8 mouse cellular contexts compared by ENCODE assay signal in the genomic region with DNA sequence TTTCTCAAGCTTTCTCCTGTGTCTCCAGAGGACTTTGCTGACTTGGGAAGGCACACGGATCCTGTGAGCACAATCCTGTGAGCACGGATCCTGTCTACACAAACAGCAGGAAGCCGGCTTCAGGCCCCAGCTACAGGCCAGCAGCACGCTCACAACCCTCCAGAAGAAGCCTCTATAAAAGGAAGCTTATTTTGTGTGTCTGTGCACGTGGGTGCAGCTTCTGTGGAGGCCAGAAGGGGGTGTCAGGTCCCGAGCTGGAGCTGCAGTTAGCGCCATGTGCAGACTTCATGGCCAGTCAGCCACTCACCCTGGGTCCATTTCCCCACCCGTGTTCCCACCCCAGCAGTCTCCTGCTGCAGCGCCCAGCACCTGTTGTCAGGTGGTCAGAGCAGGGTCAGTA. TPM values are rescaled to one million over a fixed set of nuclear protein-coding genes. Genes with fewer than 3 reads are reported as not detected.
A peak's percentile ranks its signal among the peaks of the same experiment; 100 is the strongest.
DNase-seq lines count a peak whose midpoint lies in the region; ATAC-seq and TF ChIP-seq lines count a peak whose summit lies in the region.

No protein-coding gene starts in this region.

- H3K4me2 ChIP-seq in liver, embryonic 13.5 days: no peak overlapping the region
- no peak overlapping the region for H3K4me2 ChIP-seq in liver, embryonic 11.5 days
- no peak overlapping the region; the same call in 1 of the 2 replicates for H3K4me2 ChIP-seq in hindbrain, embryonic 15.5 days
- H3K4me2 ChIP-seq in neural tube, embryonic 15.5 days: peak overlapping the region; percentile 45; the same call in 1 of the 2 replicates

- H3K9me3 ChIP-seq in liver, embryonic 13.5 days (replicated peaks): 0 out of 2 replicates have a peak, but pooled peaks cover 3% of the 10 kb centered on the region
- H3K9me3 ChIP-seq in liver, embryonic 11.5 days (ENCODE audit: control insufficient read depth, low read length): no peaks in the 10 kb centered on the region
- no peaks in the 10 kb centered on the region for H3K9me3 ChIP-seq in hindbrain, embryonic 15.5 days
- H3K9me3 ChIP-seq in neural tube, embryonic 15.5 days (replicated peaks): no peaks in the 10 kb centered on the region

- TF ChIP-seq CTCF in cerebellum, adult 2 months (IDR thresholded peaks at IDR 0.05; ENCODE audit: borderline replicate concordance, insufficient read depth, low read depth, low read length): 0 out of 2 replicates have a peak, but pooled peaks have one; percentile 12

- H3K4me1 ChIP-seq in cerebellum, adult 2 months (ENCODE audit: control insufficient read depth, insufficient read depth, low read length): peaks cover 52% of the 10 kb centered on the region
- peaks cover 44% of the 10 kb centered on the region for H3K4me1 ChIP-seq in liver, embryonic 13.5 days (replicated peaks)
- H3K4me1 ChIP-seq in liver, embryonic 11.5 days (replicated peaks; ENCODE audit: control insufficient read depth, insufficient read depth, low read length): peaks cover 32% of the 10 kb centered on the region
- peaks cover 96% of the 10 kb centered on the region for H3K4me1 ChIP-seq in hindbrain, embryonic 15.5 days (replicated peaks)
- peaks cover 97% of the 10 kb centered on the region for H3K4me1 ChIP-seq in neural tube, embryonic 15.5 days

- H3K27ac ChIP-seq in cerebellum, adult 2 months (ENCODE audit: insufficient read depth, low read length): no peak overlapping the region
- peak overlapping the region; percentile 32; the same call in 1 of the 2 replicates for H3K27ac ChIP-seq in liver, embryonic 13.5 days
- no peak overlapping the region for H3K27ac ChIP-seq in liver, embryonic 11.5 days (ENCODE audit: low read depth, low read length)
- peak overlapping the region; percentile 84 for H3K27ac ChIP-seq in hindbrain, embryonic 15.5 days (replicated peaks)
- peak overlapping the region; percentile 83 for H3K27ac ChIP-seq in neural tube, embryonic 15.5 days (replicated peaks)

- no peaks in the 10 kb centered on the region for H3K36me3 ChIP-seq in liver, embryonic 13.5 days
- H3K36me3 ChIP-seq in liver, embryonic 11.5 days (ENCODE audit: control insufficient read depth, insufficient read depth, low read length): no peaks in the 10 kb centered on the region
- no peaks in the 10 kb centered on the region for H3K36me3 ChIP-seq in hindbrain, embryonic 15.5 days
- H3K36me3 ChIP-seq in neural tube, embryonic 15.5 days: no peaks in the 10 kb centered on the region

- no peak for DNase-seq in cerebellum, adult 2 months
- no peak for DNase-seq in cerebellum, adult 11-12 months
- DNase-seq in liver, embryonic 13.5 days: no peak
- no peak for DNase-seq in liver, embryonic 11.5 days (ENCODE audit: low spot score)
- DNase-seq in embryo, embryonic 11 days: no peak

- H3K27me3 ChIP-seq in cerebellum, adult 2 months (ENCODE audit: control insufficient read depth, insufficient read depth, low read length): no peaks in the 10 kb centered on the region
- H3K27me3 ChIP-seq in liver, embryonic 13.5 days: peaks cover 51% of the 10 kb centered on the region
- peaks cover 50% of the 10 kb centered on the region for H3K27me3 ChIP-seq in liver, embryonic 11.5 days (replicated peaks; ENCODE audit: control insufficient read depth, insufficient read depth, low read length)
- no peaks in the 10 kb centered on the region for H3K27me3 ChIP-seq in hindbrain, embryonic 15.5 days
- no peaks in the 10 kb centered on the region for H3K27me3 ChIP-seq in neural tube, embryonic 15.5 days (replicated peaks)

- H3K9ac ChIP-seq in liver, embryonic 13.5 days: no peak overlapping the region
- H3K9ac ChIP-seq in liver, embryonic 11.5 days (ENCODE audit: low read depth, low read length): no peak overlapping the region
- no peak overlapping the region for H3K9ac ChIP-seq in hindbrain, embryonic 15.5 days
- H3K9ac ChIP-seq in neural tube, embryonic 15.5 days (replicated peaks): peak overlapping the region; percentile 11; the same call in 1 of the 2 replicates

- no peak for TF ChIP-seq POLR2A in cerebellum, adult 2 months (IDR thresholded peaks at IDR 0.05; ENCODE audit: borderline replicate concordance, insufficient read depth, low read length)

- ATAC-seq in liver, embryonic 13.5 days (ENCODE audit: low read depth): no peak
- no peak for ATAC-seq in liver, embryonic 11.5 days (replicated peaks; ENCODE audit: low FRiP score)
- no peak for ATAC-seq in hindbrain, embryonic 15.5 days (ENCODE audit: low FRiP score, low read depth)
- ATAC-seq in neural tube, embryonic 15.5 days (ENCODE audit: low FRiP score): no peak
- no peak for ATAC-seq in erythroid progenitor cell, adult 5-6 weeks (replicated peaks; ENCODE audit: low FRiP score, poor library complexity, severe bottlenecking)

- no peak overlapping the region for H3K4me3 ChIP-seq in cerebellum, adult 2 months (replicated peaks; ENCODE audit: insufficient read depth, low read depth, low read length)
- H3K4me3 ChIP-seq in liver, embryonic 13.5 days (replicated peaks): no peak overlapping the region
- H3K4me3 ChIP-seq in liver, embryonic 11.5 days (ENCODE audit: low read depth, low read length): no peak overlapping the region
- no peak overlapping the region for H3K4me3 ChIP-seq in hindbrain, embryonic 15.5 days
- H3K4me3 ChIP-seq in neural tube, embryonic 15.5 days (replicated peaks): no peak overlapping the region

- 93% methylated on average over 9 of the region's 9 CpGs for WGBS in cerebellum, adult 2 months
- WGBS in liver, embryonic 13.5 days (ENCODE audit: insufficient replicate concordance): 72% methylated on average over 9 of the region's 9 CpGs
- WGBS in liver, embryonic 11.5 days: 87% methylated on average over 9 of the region's 9 CpGs
- WGBS in hindbrain, embryonic 15.5 days: 88% methylated on average over 9 of the region's 9 CpGs
- WGBS in neural tube, embryonic 15.5 days: 89% methylated on average over 9 of the region's 9 CpGs

RNA-seq across cellular contexts. Expression of a gene that starts 7.9 kb away (rescaled TPM):
- 478 and 518 TPM in 2 replicates for polyA plus RNA-seq in cerebellum, adult 2 months (2012; rRNA removed)
- polyA plus RNA-seq in liver, embryonic 13.5 days (2015; fragmentation: Nextera tagmentation; extraction: Ambion mirVana): 6.2 and 7.6 TPM in 2 replicates
- 33.4 and 39.8 TPM in 2 replicates for polyA plus RNA-seq in liver, embryonic 11.5 days (2014; fragmentation: Nextera tagmentation; extraction: Ambion mirVana)
- 277 and 302 TPM in 2 replicates for polyA plus RNA-seq in hindbrain, embryonic 15.5 days (2015; fragmentation: Nextera tagmentation; extraction: Ambion mirVana)
- 206 and 247 TPM in 2 replicates for polyA plus RNA-seq in neural tube, embryonic 15.5 days (2015; fragmentation: Nextera tagmentation; extraction: Ambion mirVana)
- total RNA-seq in erythroid progenitor cell, adult 5-6 weeks (2015; ENCODE audit: low replicate concordance): 7.9 and 10.9 TPM in 2 replicates
- total RNA-seq in erythroid progenitor cell, adult 5-6 weeks (2017; ENCODE audit: low replicate concordance): 2.1 and 4.7 TPM in 2 replicates

RNA-seq across cellular contexts. Expression of a gene that starts 43.9 kb away (rescaled TPM):
- polyA plus RNA-seq in cerebellum, adult 2 months (2012; rRNA removed): not detected in 2 replicates
- polyA plus RNA-seq in liver, embryonic 13.5 days (2015; fragmentation: Nextera tagmentation; extraction: Ambion mirVana): not detected in 2 replicates
- not detected in 2 replicates for polyA plus RNA-seq in liver, embryonic 11.5 days (2014; fragmentation: Nextera tagmentation; extraction: Ambion mirVana)
- polyA plus RNA-seq in hindbrain, embryonic 15.5 days (2015; fragmentation: Nextera tagmentation; extraction: Ambion mirVana): 0.17 TPM in 1 of 2 replicates, not detected in the other
- not detected in 2 replicates for polyA plus RNA-seq in neural tube, embryonic 15.5 days (2015; fragmentation: Nextera tagmentation; extraction: Ambion mirVana)
- total RNA-seq in erythroid progenitor cell, adult 5-6 weeks (2015; ENCODE audit: low replicate concordance): not detected in 2 replicates
- total RNA-seq in erythroid progenitor cell, adult 5-6 weeks (2017; ENCODE audit: low replicate concordance): not detected in 2 replicates

Comparison
In these comparisons a context has a peak if more than half of its experiments do, and no peak if none do; other contexts are left out.
1. H3K27ac ChIP-seq: peak in liver, embryonic 13.5 days (single experiment), hindbrain, embryonic 15.5 days (single experiment) and neural tube, embryonic 15.5 days (single experiment); none in cerebellum, adult 2 months (single experiment) and liver, embryonic 11.5 days (single experiment).